Mouse (Mus musculus): Measurements from ENCODE around the gene Gm45233. TPM values are rescaled to one million over a fixed set of nuclear protein-coding genes. Genes with fewer than 3 reads are reported as not detected.

The Gm45233 gene
- polyA plus RNA-seq, 1 experiment from 2014 or later = not detected

DNA sequence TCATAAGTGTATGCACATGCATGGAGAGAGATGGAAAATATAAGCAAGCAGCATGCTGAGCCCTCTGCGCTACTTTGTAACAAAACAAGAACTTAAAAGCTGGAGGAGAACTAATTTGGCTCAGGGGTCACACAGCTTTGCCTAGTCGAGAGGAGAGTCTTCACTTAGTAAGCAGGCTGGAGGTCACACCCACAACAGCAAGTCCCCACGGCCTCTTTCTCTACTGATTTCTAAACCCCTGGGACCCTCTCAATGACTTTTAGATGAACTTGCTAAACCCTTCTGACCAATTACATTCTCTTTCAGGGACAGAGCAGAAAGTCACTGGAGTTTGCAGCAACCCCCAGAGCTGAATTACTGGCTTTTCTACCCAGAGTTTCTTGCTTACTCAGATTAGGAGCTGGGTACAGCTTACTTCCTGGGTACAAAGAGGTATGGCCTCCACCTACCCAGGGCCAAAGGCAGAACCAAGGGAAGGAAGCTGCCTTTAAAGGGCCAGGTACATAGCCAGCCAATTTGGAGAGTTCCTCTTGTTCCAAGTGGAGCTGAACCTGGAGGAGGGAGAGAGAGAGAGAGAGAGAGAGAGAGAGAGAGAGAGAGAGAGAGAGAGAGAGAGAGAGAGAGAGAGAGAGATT, 19.8 kb upstream of the Gm45233 start:
- Histone ChIP-seq H3K4me1 (replicated peaks; ENCODE audit: control insufficient read depth, insufficient read depth, low read length) (no peaks in the 10 kb centered on the region), H3K4me2 (ENCODE audit: low read depth, low read length) (no peak overlapping the region), H3K36me3 (ENCODE audit: control insufficient read depth, insufficient read depth, low read length) (no peaks in the 10 kb centered on the region), H3K9ac (ENCODE audit: low read length) (no peak overlapping the region), H3K27me3 (ENCODE audit: control insufficient read depth, insufficient read depth, low read depth, low read length) (no peaks in the 10 kb centered on the region), H3K4me3 (ENCODE audit: low read length) (no peak overlapping the region), H3K27ac (ENCODE audit: low read length) (no peak overlapping the region), H3K9me3 (ENCODE audit: control insufficient read depth, low read length) (no peaks in the 10 kb centered on the region)
- WGBS = 52% methylated on average over 3 of the region's 3 CpGs
- ATAC-seq (ENCODE audit: low read depth) = no peak

DNA sequence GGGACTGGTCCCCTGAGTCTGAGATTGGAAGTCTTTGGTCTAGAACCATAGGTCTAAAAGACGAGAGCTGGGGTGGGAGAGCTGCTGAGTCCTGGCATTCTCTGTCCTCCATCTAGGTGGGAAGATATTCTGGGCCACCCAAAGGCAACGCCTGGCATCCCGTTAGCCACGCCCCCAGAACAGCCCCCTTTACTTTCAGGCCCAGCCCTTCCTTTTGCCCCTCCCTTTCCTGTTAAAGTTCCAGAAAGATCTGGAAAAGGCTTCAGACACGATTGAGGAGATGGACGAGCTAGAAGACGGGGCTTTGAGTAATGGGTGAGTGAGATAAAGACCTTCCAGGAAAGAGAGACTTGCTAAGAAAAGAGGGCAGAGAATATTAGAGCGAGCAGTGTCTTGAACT, 16.5 kb upstream of the Gm45233 start, which contains the start of gene Lim2:
Gene Lim2 (plus strand): TSS at position 265 of the 400 bp plus-strand sequence.
- 78% methylated on average over 8 of the region's 8 CpGs for WGBS
- no peaks in the 10 kb centered on the region for H3K4me1 ChIP-seq (replicated peaks; ENCODE audit: control insufficient read depth, insufficient read depth, low read length)
- no peaks in the 10 kb centered on the region for H3K27me3 ChIP-seq (ENCODE audit: control insufficient read depth, insufficient read depth, low read depth, low read length)
- ATAC-seq (ENCODE audit: low read depth) = no peak
- no peaks in the 10 kb centered on the region for H3K9me3 ChIP-seq (ENCODE audit: control insufficient read depth, low read length)
- no peak within 1 kb of the TSS for H3K4me2 ChIP-seq (ENCODE audit: low read depth, low read length)
- no peak within 1 kb of the TSS for H3K27ac ChIP-seq (ENCODE audit: low read length)
- H3K36me3 ChIP-seq (ENCODE audit: control insufficient read depth, insufficient read depth, low read length) = no peaks in the 10 kb centered on the region
- no peak within 1 kb of the TSS for H3K4me3 ChIP-seq (ENCODE audit: low read length)
- H3K9ac ChIP-seq (ENCODE audit: low read length) = no peak within 1 kb of the TSS

DNA sequence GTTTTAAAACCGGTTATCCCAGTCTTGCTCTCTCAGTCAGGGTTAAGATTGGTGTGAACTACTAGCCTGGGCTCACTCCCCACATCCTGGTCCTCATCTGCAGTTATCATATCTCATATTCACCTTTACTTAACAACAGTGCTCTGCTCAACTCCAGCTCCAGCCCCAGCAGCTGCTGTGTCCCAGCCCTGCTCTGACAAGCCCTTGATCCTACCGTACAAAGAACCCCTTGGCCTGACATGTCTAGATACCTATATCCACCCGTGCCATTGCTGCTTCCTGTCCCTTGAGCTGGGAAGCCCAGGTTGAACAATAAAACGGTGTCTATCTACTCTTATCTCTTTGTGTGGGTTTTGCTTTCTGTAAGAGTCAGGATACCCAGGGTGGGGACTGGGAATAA, 14.4 kb upstream of the Gm45233 start:
- H3K4me1 ChIP-seq (replicated peaks; ENCODE audit: control insufficient read depth, insufficient read depth, low read length) = no peaks in the 10 kb centered on the region
- no peak overlapping the region for H3K9ac ChIP-seq (ENCODE audit: low read length)
- no peaks in the 10 kb centered on the region for H3K36me3 ChIP-seq (ENCODE audit: control insufficient read depth, insufficient read depth, low read length)
- H3K9me3 ChIP-seq (ENCODE audit: control insufficient read depth, low read length) = no peaks in the 10 kb centered on the region
- no peak overlapping the region for H3K27ac ChIP-seq (ENCODE audit: low read length)
- no peaks in the 10 kb centered on the region for H3K27me3 ChIP-seq (ENCODE audit: control insufficient read depth, insufficient read depth, low read depth, low read length)
- 47% methylated on average over 4 of the region's 4 CpGs for WGBS
- no peak overlapping the region for H3K4me3 ChIP-seq (ENCODE audit: low read length)
- no peak overlapping the region for H3K4me2 ChIP-seq (ENCODE audit: low read depth, low read length)
- ATAC-seq (ENCODE audit: low read depth) = no peak

DNA sequence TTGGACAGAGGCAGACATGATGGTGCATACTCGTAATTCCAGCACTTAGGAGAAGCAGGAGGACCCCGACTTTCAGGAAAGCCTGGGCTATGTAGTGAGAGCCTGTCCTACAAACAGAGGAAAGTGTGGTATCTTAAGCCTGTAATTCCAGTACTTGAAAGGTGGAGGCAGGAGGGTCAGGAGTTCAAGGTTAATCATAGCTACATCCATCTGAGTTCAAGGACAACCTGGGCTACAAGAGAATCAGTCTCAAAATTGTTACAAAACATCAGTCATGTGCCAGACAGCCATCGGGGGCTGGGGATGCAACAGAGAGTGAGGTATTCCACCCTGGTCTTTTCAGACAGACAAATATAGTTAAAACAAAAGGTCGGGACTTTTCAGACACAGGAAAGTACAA, 11.0 kb upstream of the Gm45233 start:
- no peaks in the 10 kb centered on the region for H3K27me3 ChIP-seq (ENCODE audit: control insufficient read depth, insufficient read depth, low read depth, low read length)
- no peaks in the 10 kb centered on the region for H3K4me1 ChIP-seq (replicated peaks; ENCODE audit: control insufficient read depth, insufficient read depth, low read length)
- no peak overlapping the region for H3K4me2 ChIP-seq (ENCODE audit: low read depth, low read length)
- no peak overlapping the region for H3K4me3 ChIP-seq (ENCODE audit: low read length)
- no peak overlapping the region for H3K27ac ChIP-seq (ENCODE audit: low read length)
- no peak overlapping the region for H3K9ac ChIP-seq (ENCODE audit: low read length)
- H3K36me3 ChIP-seq (ENCODE audit: control insufficient read depth, insufficient read depth, low read length) = no peaks in the 10 kb centered on the region
- no peaks in the 10 kb centered on the region for H3K9me3 ChIP-seq (ENCODE audit: control insufficient read depth, low read length)
- no peak for ATAC-seq (ENCODE audit: low read depth)
- 62% methylated on average over 4 of the region's 4 CpGs for WGBS

DNA sequence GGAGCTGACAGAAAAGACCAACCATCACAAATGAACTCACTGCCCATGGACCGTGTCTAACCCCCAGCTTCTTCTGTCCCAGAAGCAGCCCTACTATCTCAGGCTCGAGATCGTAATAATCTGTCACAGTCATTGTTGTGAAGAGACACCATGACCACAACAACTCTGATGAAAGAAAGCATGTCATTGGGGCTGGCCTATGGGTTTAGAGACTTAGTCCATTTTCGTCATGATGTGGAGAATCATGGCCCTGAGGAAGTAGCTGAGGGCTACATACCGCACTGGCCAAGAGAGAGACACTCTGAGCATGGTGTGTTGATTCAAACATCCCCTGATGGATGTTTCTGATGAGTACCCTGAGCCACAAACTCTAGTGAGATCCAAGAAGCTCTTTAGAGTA, 9.3 kb upstream of the Gm45233 start:
- 83% methylated on average over 5 of the region's 5 CpGs for WGBS
- no peak overlapping the region for H3K4me3 ChIP-seq (ENCODE audit: low read length)
- H3K27me3 ChIP-seq (ENCODE audit: control insufficient read depth, insufficient read depth, low read depth, low read length) = no peaks in the 10 kb centered on the region
- H3K9me3 ChIP-seq (ENCODE audit: control insufficient read depth, low read length) = no peaks in the 10 kb centered on the region
- no peaks in the 10 kb centered on the region for H3K4me1 ChIP-seq (replicated peaks; ENCODE audit: control insufficient read depth, insufficient read depth, low read length)
- no peaks in the 10 kb centered on the region for H3K36me3 ChIP-seq (ENCODE audit: control insufficient read depth, insufficient read depth, low read length)
- H3K4me2 ChIP-seq (ENCODE audit: low read depth, low read length) = no peak overlapping the region
- H3K9ac ChIP-seq (ENCODE audit: low read length) = no peak overlapping the region
- no peak for ATAC-seq (ENCODE audit: low read depth)
- H3K27ac ChIP-seq (ENCODE audit: low read length) = no peak overlapping the region

DNA sequence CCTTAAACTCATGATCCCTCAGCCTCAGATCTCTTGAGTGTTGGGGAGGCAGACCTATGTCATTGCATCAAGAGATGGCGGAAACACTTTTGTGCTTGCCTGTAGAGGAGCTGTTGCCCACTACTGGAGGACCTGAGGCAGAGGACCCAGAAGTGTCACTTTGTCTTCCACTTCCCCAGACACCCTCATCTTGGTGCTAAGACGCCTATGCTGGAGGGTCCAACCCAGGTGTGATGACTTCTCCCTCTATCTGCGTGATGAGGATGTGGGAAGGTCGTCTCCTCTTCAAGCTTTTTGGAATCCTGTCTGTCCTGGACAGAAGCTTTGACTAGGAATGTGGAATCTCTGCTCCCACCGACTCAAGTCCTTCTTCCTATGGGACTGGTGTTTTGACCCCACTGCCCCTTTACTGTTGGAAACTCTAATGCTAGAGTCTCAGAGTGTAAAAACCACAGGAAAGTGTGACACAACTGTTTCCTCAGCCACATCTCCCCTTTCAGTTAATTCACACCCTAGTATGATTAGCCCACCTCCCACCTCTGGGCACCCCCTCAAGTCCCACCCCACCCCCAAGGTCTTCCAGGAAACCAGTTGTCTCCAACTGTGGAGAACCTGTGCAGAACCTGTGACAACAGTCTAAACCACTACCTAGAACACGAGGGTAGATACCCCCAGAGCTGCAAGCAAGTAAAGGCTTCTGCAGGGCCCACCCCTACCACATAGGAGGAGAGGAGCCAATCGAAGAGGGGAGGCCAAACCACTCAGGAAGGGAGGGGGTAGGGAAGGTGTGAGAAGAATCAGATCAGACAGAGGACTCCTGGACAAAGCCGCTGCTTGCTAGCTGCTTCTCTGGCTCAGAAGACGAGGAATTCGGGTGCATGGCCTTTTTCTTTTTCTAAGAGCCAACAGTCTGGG, 7.3 kb upstream of the Gm45233 start, which contains the start of gene Nkg7:
Gene Nkg7 (plus strand): TSS at position 733 of the 915 bp plus-strand sequence.
- Histone ChIP-seq H3K27ac (ENCODE audit: low read length) (no peak within 1 kb of the TSS), H3K36me3 (ENCODE audit: control insufficient read depth, insufficient read depth, low read length) (no peaks in the 10 kb centered on the region), H3K27me3 (ENCODE audit: control insufficient read depth, insufficient read depth, low read depth, low read length) (no peaks in the 10 kb centered on the region), H3K4me2 (ENCODE audit: low read depth, low read length) (no peak within 1 kb of the TSS), H3K9me3 (ENCODE audit: control insufficient read depth, low read length) (no peaks in the 10 kb centered on the region), H3K4me3 (ENCODE audit: low read length) (no peak within 1 kb of the TSS), H3K4me1 (replicated peaks; ENCODE audit: control insufficient read depth, insufficient read depth, low read length) (no peaks in the 10 kb centered on the region), H3K9ac (ENCODE audit: low read length) (no peak within 1 kb of the TSS)
- no peak for ATAC-seq (ENCODE audit: low read depth)
- 60% methylated on average over 10 of the region's 10 CpGs for WGBS

DNA sequence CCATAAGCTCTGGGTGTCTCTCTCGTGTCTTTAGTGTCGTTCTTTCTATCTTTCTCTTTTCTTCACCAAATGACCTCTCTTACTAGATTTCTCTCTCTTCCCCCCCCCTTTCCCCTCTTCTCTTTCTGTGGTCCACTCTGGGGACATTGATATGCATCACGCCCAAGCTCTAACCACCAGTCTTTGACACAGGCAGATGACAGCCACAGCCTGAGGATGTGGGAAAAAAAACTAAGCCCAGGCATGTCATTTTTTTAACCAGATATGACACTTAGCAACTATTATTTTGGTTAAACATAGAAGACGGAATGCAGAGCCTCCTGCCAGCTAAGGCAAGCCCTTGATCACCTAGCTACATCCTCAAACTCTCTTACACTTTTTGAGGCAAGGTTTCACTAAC, 5.3 kb upstream of the Gm45233 start:
- no peak for ATAC-seq (ENCODE audit: low read depth)
- Histone ChIP-seq H3K27me3 (ENCODE audit: control insufficient read depth, insufficient read depth, low read depth, low read length) (no peaks in the 10 kb centered on the region), H3K27ac (ENCODE audit: low read length) (no peak overlapping the region), H3K4me2 (ENCODE audit: low read depth, low read length) (no peak overlapping the region), H3K4me3 (ENCODE audit: low read length) (no peak overlapping the region), H3K9me3 (ENCODE audit: control insufficient read depth, low read length) (no peaks in the 10 kb centered on the region), H3K4me1 (replicated peaks; ENCODE audit: control insufficient read depth, insufficient read depth, low read length) (peaks cover 8% of the 10 kb centered on the region; the same call in 1 of the 2 replicates), H3K9ac (ENCODE audit: low read length) (no peak overlapping the region), H3K36me3 (ENCODE audit: control insufficient read depth, insufficient read depth, low read length) (no peaks in the 10 kb centered on the region)
- WGBS = 60% methylated on average over 4 of the region's 4 CpGs

DNA sequence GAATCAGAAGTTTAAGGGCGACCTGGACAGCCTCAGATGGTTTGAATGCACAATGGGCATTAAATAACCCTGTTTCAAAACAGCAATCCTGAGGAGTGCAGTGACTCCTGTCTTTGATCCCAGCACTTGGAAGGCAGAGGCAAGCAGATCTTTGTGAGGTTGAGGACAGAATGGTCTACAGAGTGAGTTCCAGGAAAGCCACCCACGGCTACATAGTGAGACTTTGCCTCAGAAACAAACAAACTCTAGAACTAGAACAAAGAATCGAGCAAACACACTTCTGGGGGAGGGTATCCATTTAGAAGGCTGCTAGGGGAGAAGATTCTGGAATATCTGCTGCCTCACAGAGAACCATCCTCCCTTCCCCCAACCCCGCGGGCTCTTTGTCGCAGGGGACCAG, 3.4 kb upstream of the Gm45233 start, which contains the start of gene Cldnd2:
Gene Cldnd2 (plus strand): TSS at position 301 of the 400 bp plus-strand sequence.
- Histone ChIP-seq H3K4me1 (replicated peaks; ENCODE audit: control insufficient read depth, insufficient read depth, low read length) (peaks cover 18% of the 10 kb centered on the region), H3K27ac (ENCODE audit: low read length) (no peak within 1 kb of the TSS), H3K9ac (ENCODE audit: low read length) (no peak within 1 kb of the TSS), H3K4me3 (ENCODE audit: low read length) (no peak within 1 kb of the TSS), H3K9me3 (ENCODE audit: control insufficient read depth, low read length) (no peaks in the 10 kb centered on the region), H3K27me3 (ENCODE audit: control insufficient read depth, insufficient read depth, low read depth, low read length) (no peaks in the 10 kb centered on the region), H3K4me2 (ENCODE audit: low read depth, low read length) (no peak within 1 kb of the TSS), H3K36me3 (ENCODE audit: control insufficient read depth, insufficient read depth, low read length) (no peaks in the 10 kb centered on the region)
- no peak for ATAC-seq (ENCODE audit: low read depth)
- WGBS = 77% methylated on average over 6 of the region's 6 CpGs

DNA sequence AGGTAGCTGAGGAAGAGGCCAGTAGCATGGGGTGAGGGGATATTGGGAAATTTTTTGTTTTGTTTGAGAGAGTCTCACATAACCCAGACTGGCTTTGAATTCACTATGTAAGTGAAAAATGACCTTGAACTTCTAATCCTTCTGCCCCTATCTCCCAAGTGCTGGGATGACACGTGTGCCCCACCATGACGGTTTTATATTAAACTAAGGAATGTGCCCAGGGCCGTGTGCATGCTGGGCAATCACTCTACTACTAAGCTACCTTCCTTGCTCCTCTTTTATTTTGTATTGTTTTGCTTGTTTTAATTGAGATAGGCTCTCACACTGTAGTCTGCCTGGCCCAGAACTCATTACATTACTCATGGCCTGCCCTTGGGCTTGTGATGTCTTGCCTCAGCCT, 2.9 kb upstream of the Gm45233 start:
- WGBS = 67% methylated on average over 3 of the region's 3 CpGs
- no peak for ATAC-seq (ENCODE audit: low read depth)

More for the DNA sequence above, 2.9 kb upstream of the Gm45233 start:
- Histone ChIP-seq H3K4me2 (ENCODE audit: low read depth, low read length) (no peak overlapping the region), H3K36me3 (ENCODE audit: control insufficient read depth, insufficient read depth, low read length) (no peaks in the 10 kb centered on the region), H3K27ac (ENCODE audit: low read length) (no peak overlapping the region), H3K9ac (ENCODE audit: low read length) (no peak overlapping the region), H3K9me3 (ENCODE audit: control insufficient read depth, low read length) (no peaks in the 10 kb centered on the region), H3K4me1 (replicated peaks; ENCODE audit: control insufficient read depth, insufficient read depth, low read length) (peaks cover 18% of the 10 kb centered on the region), H3K4me3 (ENCODE audit: low read length) (no peak overlapping the region), H3K27me3 (ENCODE audit: control insufficient read depth, insufficient read depth, low read depth, low read length) (no peaks in the 10 kb centered on the region)

Data from lung, embryonic 16.5 days (tissue).